Mouse (Mus musculus): ENCODE results near the gene Crb1. TPM values are rescaled to one million over a fixed set of nuclear protein-coding genes. Genes with fewer than 3 reads are reported as not detected.
"Not testable (repeated sequence)": the region's sequence is repeated elsewhere in the genome, so short reads cannot be mapped to it uniquely, and the experiment has no call there.

Gene Crb1
- polyA plus RNA-seq (2015; fragmentation: Nextera tagmentation; extraction: Ambion mirVana): 0.04 and 0.15 TPM in 2 replicates

DNA sequence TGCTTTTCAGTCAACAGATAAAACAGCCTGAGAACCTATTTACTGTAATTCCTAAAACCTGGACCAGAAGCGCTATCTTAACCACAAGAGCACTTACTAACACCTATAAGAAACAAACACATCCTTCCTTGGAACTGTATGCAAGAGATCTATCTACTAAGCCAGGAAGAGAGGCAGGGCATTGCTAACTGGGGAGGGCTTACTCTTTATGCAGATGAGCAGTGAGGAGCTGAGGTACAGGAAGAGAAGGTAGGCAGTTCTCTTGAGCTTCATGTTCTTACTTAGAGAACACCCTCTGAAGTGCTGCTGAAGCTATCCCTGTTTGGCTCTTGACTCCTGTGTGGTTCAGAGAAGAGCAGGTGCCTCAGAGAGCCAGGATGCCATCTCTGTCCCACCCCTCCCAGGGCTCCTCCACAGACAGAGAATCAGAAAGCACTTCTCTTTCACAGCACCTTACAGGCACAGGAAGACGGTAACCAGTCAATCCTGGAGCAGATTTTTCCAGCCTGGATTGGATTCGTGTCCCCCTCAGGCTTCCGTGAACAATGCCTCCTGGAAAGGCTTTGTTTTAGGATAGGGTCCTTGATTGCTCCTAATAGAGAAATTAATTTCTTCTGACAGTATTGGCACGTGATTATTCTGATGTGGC, at the start of gene Crb1:
TSS of gene Crb1 (minus strand) at position 463 of the 649 bp plus-strand sequence.
- no peak within 1 kb of the TSS for H3K4me2 ChIP-seq (ENCODE audit: low read depth, low read length)

GRCm38 (mm10) chr1:139425006-139425405, 48.1 kb upstream of the Crb1 start:
- Histone ChIP-seq H3K4me3 (ENCODE audit: low read length) (peak overlapping the region; percentile 42), H3K4me2 (ENCODE audit: low read depth, low read length) (peak overlapping the region; percentile 60), H3K4me1 (replicated peaks; ENCODE audit: control insufficient read depth, insufficient read depth, low read length) (peaks cover 23% of the 10 kb centered on the region), H3K27me3 (ENCODE audit: control insufficient read depth, insufficient read depth, low read depth, low read length) (no peaks in the 10 kb centered on the region), H3K27ac (ENCODE audit: low read length) (no peak overlapping the region), H3K9ac (ENCODE audit: low read length) (peak overlapping the region; percentile 31; the same call in 1 of the 2 replicates), H3K9me3 (ENCODE audit: control insufficient read depth, low read length) (no peaks in the 10 kb centered on the region), H3K36me3 (ENCODE audit: control insufficient read depth, insufficient read depth, low read length) (peaks cover 8% of the 10 kb centered on the region)
- ATAC-seq (ENCODE audit: low read depth): no peak
- 24% methylated on average over 3 of the region's 3 CpGs for WGBS

More for the DNA sequence above, at the start of gene Crb1:
- no peaks in the 10 kb centered on the region for H3K4me1 ChIP-seq (replicated peaks; ENCODE audit: control insufficient read depth, insufficient read depth, low read length)
- no peaks in the 10 kb centered on the region for H3K36me3 ChIP-seq (ENCODE audit: control insufficient read depth, insufficient read depth, low read length)
- 10% methylated on average over 5 of the region's 5 CpGs for WGBS
- no peak within 1 kb of the TSS for H3K27ac ChIP-seq (ENCODE audit: low read length)
- H3K9ac ChIP-seq (ENCODE audit: low read length): no peak within 1 kb of the TSS
- no peak within 1 kb of the TSS for H3K4me3 ChIP-seq (ENCODE audit: low read length)
- no peak for ATAC-seq (ENCODE audit: low read depth)
- no peaks in the 10 kb centered on the region for H3K27me3 ChIP-seq (ENCODE audit: control insufficient read depth, insufficient read depth, low read depth, low read length)
- no peaks in the 10 kb centered on the region for H3K9me3 ChIP-seq (ENCODE audit: control insufficient read depth, low read length)

GRCm38 (mm10) chr1:139423931-139424330, 47.0 kb upstream of the Crb1 start:
- Histone ChIP-seq H3K4me3 (ENCODE audit: low read length) (peak overlapping the region; percentile 92), H3K4me1 (replicated peaks; ENCODE audit: control insufficient read depth, insufficient read depth, low read length) (peaks cover 23% of the 10 kb centered on the region), H3K36me3 (ENCODE audit: control insufficient read depth, insufficient read depth, low read length) (peaks cover under 1% of the 10 kb centered on the region), H3K27ac (ENCODE audit: low read length) (no peak overlapping the region), H3K27me3 (ENCODE audit: control insufficient read depth, insufficient read depth, low read depth, low read length) (no peaks in the 10 kb centered on the region), H3K9me3 (ENCODE audit: control insufficient read depth, low read length) (no peaks in the 10 kb centered on the region), H3K9ac (ENCODE audit: low read length) (peak overlapping the region; percentile 94), H3K4me2 (ENCODE audit: low read depth, low read length) (peak overlapping the region; percentile 58)
- WGBS: 29% methylated on average over 10 of the region's 10 CpGs
- ATAC-seq (ENCODE audit: low read depth): no peak

- ATAC-seq (ENCODE audit: low read depth): no peak
- Histone ChIP-seq H3K4me3 (ENCODE audit: low read length) (peak overlapping the region; percentile 92), H3K9me3 (ENCODE audit: control insufficient read depth, low read length) (no peaks in the 10 kb centered on the region), H3K27ac (ENCODE audit: low read length) (peak overlapping the region; percentile 0; the same call in 1 of the 2 replicates), H3K27me3 (ENCODE audit: control insufficient read depth, insufficient read depth, low read depth, low read length) (no peaks in the 10 kb centered on the region), H3K9ac (ENCODE audit: low read length) (peak overlapping the region; percentile 94), H3K4me1 (replicated peaks; ENCODE audit: control insufficient read depth, insufficient read depth, low read length) (peaks cover 23% of the 10 kb centered on the region), H3K36me3 (ENCODE audit: control insufficient read depth, insufficient read depth, low read length) (no peaks in the 10 kb centered on the region), H3K4me2 (ENCODE audit: low read depth, low read length) (peak overlapping the region; percentile 58)
- WGBS: 10% methylated on average over 10 of the region's 10 CpGs
Observed at GRCm38 (mm10) chr1:139422941-139423340, 46.0 kb upstream of the Crb1 start.

DNA sequence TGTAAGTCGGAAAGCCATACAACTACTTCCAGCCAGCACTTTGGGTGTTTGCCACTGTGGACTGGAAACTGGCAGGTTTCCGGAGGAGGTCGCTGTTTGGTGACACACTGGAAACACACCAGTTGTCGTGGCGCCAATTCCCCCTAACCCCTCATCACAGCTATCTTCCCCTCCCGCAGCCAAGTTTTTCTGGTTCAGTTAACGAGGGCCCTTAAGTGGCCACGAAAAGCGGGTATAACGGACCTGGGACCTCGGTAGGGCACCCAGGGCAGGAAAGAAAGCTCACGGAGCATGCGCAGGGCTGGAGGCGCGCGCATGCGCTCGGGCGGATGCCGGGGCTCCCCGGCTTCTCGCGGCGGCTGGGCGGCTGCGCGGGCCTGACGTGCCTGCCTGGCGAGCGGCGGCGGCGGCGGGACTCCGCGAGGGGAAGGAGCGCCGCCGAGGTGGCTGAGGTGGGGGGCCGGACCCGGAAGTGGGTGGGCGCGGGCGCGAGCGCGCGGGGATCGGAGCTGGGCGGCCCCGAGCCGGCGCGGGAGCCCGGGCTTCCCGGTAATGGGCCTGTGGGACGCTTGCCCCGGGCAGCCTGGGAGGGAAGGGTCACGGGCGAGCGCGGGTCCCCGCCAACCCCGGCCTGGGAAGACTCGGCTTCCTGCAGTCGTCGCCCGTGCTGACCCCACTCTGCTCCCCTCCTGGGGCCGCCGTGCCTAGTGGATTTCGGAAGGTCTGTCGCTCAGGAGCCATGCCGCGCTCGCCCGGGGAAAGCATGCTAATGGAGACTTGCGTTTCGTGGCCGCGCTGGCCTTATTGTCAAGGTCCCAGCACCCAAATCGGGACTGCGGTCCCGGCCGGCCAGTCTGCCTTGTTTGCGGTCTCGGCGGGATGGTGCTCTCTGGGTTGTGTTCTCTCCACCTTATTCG, 45.2 kb upstream of the Crb1 start, which contains the start of gene Zbtb41:
TSS of gene Zbtb41 (plus strand) at position 414 of the 917 bp plus-strand sequence.
- Histone ChIP-seq H3K4me2 (ENCODE audit: low read depth, low read length) (peak within 1 kb of the TSS; percentile 58), H3K36me3 (ENCODE audit: control insufficient read depth, insufficient read depth, low read length) (no peaks in the 10 kb centered on the region), H3K27me3 (ENCODE audit: control insufficient read depth, insufficient read depth, low read depth, low read length) (no peaks in the 10 kb centered on the region), H3K4me3 (ENCODE audit: low read length) (peak within 1 kb of the TSS; percentile 92), H3K9me3 (ENCODE audit: control insufficient read depth, low read length) (no peaks in the 10 kb centered on the region), H3K9ac (ENCODE audit: low read length) (peak within 1 kb of the TSS; percentile 94), H3K27ac (ENCODE audit: low read length) (peak within 1 kb of the TSS; percentile 92), H3K4me1 (replicated peaks; ENCODE audit: control insufficient read depth, insufficient read depth, low read length) (peaks cover 23% of the 10 kb centered on the region)
- under 1% methylated on average over 78 of the region's 88 CpGs for WGBS
- ATAC-seq (ENCODE audit: low read depth): peak; percentile 97

GRCm38 (mm10) chr1:139421521-139421874, 44.6 kb upstream of the Crb1 start:
- Histone ChIP-seq H3K4me1 (replicated peaks; ENCODE audit: control insufficient read depth, insufficient read depth, low read length) (peaks cover 23% of the 10 kb centered on the region), H3K4me2 (ENCODE audit: low read depth, low read length) (peak overlapping the region; percentile 58), H3K27me3 (ENCODE audit: control insufficient read depth, insufficient read depth, low read depth, low read length) (no peaks in the 10 kb centered on the region), H3K36me3 (ENCODE audit: control insufficient read depth, insufficient read depth, low read length) (no peaks in the 10 kb centered on the region), H3K4me3 (ENCODE audit: low read length) (peak overlapping the region; percentile 92), H3K9me3 (ENCODE audit: control insufficient read depth, low read length) (no peaks in the 10 kb centered on the region), H3K27ac (ENCODE audit: low read length) (no peak overlapping the region), H3K9ac (ENCODE audit: low read length) (peak overlapping the region; percentile 94)
- no peak for ATAC-seq (ENCODE audit: low read depth)
- 1% methylated on average over 8 of the region's 8 CpGs for WGBS

DNA sequence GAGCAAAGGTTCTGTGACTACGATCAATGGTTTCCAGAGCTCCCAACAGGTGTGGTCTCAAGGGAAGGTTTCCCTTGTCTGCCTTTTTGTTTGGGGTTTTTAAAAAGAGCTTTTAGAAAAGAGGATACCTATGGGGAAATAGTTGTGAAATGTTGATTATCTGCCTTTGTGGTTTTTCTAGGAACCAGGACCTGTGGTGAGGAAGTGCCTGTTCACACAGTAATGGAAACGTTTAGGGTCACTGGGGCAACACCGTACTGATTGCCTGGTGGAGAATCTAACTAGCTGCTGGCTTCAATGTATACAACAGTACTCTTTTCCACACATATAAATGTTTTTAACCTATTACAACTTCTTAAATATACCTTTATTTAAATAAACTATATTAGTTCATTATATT, 36.6 kb upstream of the Crb1 start:
- Histone ChIP-seq H3K36me3 (ENCODE audit: control insufficient read depth, insufficient read depth, low read length) (no peaks in the 10 kb centered on the region), H3K4me1 (replicated peaks; ENCODE audit: control insufficient read depth, insufficient read depth, low read length) (no peaks in the 10 kb centered on the region), H3K27me3 (ENCODE audit: control insufficient read depth, insufficient read depth, low read depth, low read length) (no peaks in the 10 kb centered on the region), H3K4me3 (ENCODE audit: low read length) (no peak overlapping the region), H3K4me2 (ENCODE audit: low read depth, low read length) (no peak overlapping the region), H3K9ac (ENCODE audit: low read length) (no peak overlapping the region), H3K9me3 (ENCODE audit: control insufficient read depth, low read length) (no peaks in the 10 kb centered on the region), H3K27ac (ENCODE audit: low read length) (no peak overlapping the region)
- WGBS: 76% methylated on average over 3 of the region's 3 CpGs
- no peak for ATAC-seq (ENCODE audit: low read depth)

DNA sequence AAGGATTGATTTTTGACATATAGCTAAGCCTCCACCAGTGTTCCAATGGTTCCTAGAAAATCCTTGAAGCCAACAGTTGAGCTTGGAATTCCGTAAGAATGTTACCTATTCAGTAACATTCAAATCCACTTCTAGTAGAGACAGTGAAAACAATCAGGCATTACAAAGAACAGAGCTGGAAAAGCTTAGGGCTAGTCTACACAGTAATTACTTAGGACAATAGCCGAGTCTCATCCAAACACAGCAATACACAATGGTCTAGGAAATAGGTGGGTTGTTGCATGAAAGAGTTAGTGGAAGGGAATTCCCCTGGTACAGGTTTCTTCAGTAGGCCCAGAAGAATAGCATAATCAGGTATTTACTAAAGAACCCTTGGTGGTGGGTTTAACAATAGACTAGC, 35.5 kb upstream of the Crb1 start:
- not testable (repeated sequence) for H3K4me2 ChIP-seq (ENCODE audit: low read depth, low read length); H3K9ac ChIP-seq (ENCODE audit: low read length); H3K27me3 ChIP-seq (ENCODE audit: control insufficient read depth, insufficient read depth, low read depth, low read length); H3K4me1 ChIP-seq (replicated peaks; ENCODE audit: control insufficient read depth, insufficient read depth, low read length); ATAC-seq (ENCODE audit: low read depth); H3K4me3 ChIP-seq (ENCODE audit: low read length); H3K36me3 ChIP-seq (ENCODE audit: control insufficient read depth, insufficient read depth, low read length); H3K9me3 ChIP-seq (ENCODE audit: control insufficient read depth, low read length); H3K27ac ChIP-seq (ENCODE audit: low read length)
- WGBS: 93% methylated on average over 2 of the region's 2 CpGs

GRCm38 (mm10) chr1:139407701-139408100, 30.8 kb upstream of the Crb1 start:
- Histone ChIP-seq H3K9ac (ENCODE audit: low read length) (no peak overlapping the region), H3K36me3 (ENCODE audit: control insufficient read depth, insufficient read depth, low read length) (no peaks in the 10 kb centered on the region), H3K27me3 (ENCODE audit: control insufficient read depth, insufficient read depth, low read depth, low read length) (no peaks in the 10 kb centered on the region), H3K27ac (ENCODE audit: low read length) (no peak overlapping the region), H3K4me1 (replicated peaks; ENCODE audit: control insufficient read depth, insufficient read depth, low read length) (no peaks in the 10 kb centered on the region), H3K4me3 (ENCODE audit: low read length) (no peak overlapping the region), H3K4me2 (ENCODE audit: low read depth, low read length) (no peak overlapping the region), H3K9me3 (ENCODE audit: control insufficient read depth, low read length) (no peaks in the 10 kb centered on the region)
- ATAC-seq (ENCODE audit: low read depth): no peak
- WGBS: 56% methylated on average over 5 of the region's 5 CpGs

Measured in lung, embryonic 16.5 days (tissue).